Mouse (Mus musculus) CH12.LX (cell line): ENCODE results near the gene Polr3gl. TPM values are rescaled to one million over a fixed set of nuclear protein-coding genes. Genes with fewer than 3 reads are reported as not detected.

Experiments
- DNase-seq: peaks from one replicate; pipeline ENCODE4 v3.0.0-alpha.2; 2013; ENCODE audit errors: extremely low read depth
- H3K27ac ChIP-seq: 2 replicates; pipeline ENCODE4 v1.5.1; 2012; ENCODE audit warnings: low read depth, mild to moderate bottlenecking, control low read depth, moderate library complexity; ENCODE audit not compliant: insufficient read depth
- H3K27me3 ChIP-seq: replicated peaks from 2 replicates; pipeline ENCODE3; 2012; ENCODE audit warnings: inconsistent platforms
- H3K36me3 ChIP-seq, 2 experiments: replicated peaks in 1 of 2; 2 replicates each; pipeline versions ENCODE3 to v1.6.1; 2012; ENCODE audit warnings: inconsistent platforms in 1 of 2, low read length in 1 of 2, mild to moderate bottlenecking in 1 of 2, mixed read lengths in 1 of 2, moderate library complexity in 1 of 2; ENCODE audit not compliant: control insufficient read depth in 1 of 2, insufficient read depth in 1 of 2
- H3K4me1 ChIP-seq, 2 experiments: 2 replicates each; pipeline ENCODE4 v1.6.1; 2012; ENCODE audit warnings: inconsistent platforms in 1 of 2, moderate library complexity in 1 of 2; ENCODE audit not compliant: insufficient read depth in 2 of 2, control insufficient read depth in 1 of 2
- H3K4me2 ChIP-seq: 2 replicates; pipeline ENCODE4 v1.6.1; 2012; ENCODE audit warnings: low read depth, mild to moderate bottlenecking, control low read depth; ENCODE audit not compliant: poor library complexity, insufficient read depth, severe bottlenecking
- H3K4me3 ChIP-seq, 3 experiments: fragments of 150-350 bp in 1 of 3; sonication (generic) in 1 of 3; replicated peaks in 1 of 3; 2 replicates each; pipeline versions ENCODE3 to v1.5.1; 2011 to 2012; ENCODE audit warnings: low read depth in 2 of 3, low read length in 2 of 3, mild to moderate bottlenecking in 2 of 3, moderate library complexity in 2 of 3, control low read depth in 1 of 3, improper control_type of control experiment in 1 of 3, inconsistent platforms in 1 of 3, mixed read lengths in 1 of 3; ENCODE audit not compliant: poor library complexity in 1 of 3
- H3K79me2 ChIP-seq: replicated peaks from 2 replicates; pipeline ENCODE4 v1.6.1; 2012; ENCODE audit warnings: mild to moderate bottlenecking, moderate library complexity; ENCODE audit not compliant: control insufficient read depth, poor library complexity, insufficient read depth, severe bottlenecking; ENCODE audit errors: extremely low read depth
- H3K9ac ChIP-seq: 2 replicates; pipeline ENCODE4 v1.6.1; 2012; ENCODE audit warnings: low read depth, mild to moderate bottlenecking, control low read depth, moderate library complexity; ENCODE audit not compliant: insufficient read depth
- H3K9me3 ChIP-seq: replicated peaks from 2 replicates; pipeline ENCODE3; 2012; ENCODE audit warnings: low read length, inconsistent platforms, mixed read lengths
- BHLHE40 ChIP-seq: IDR thresholded peaks from 2 replicates; pipeline ENCODE4 v1.6.1; 2011; ENCODE audit warnings: mild to moderate bottlenecking, low read depth, low read length, improper control_type of control experiment
- CHD1 ChIP-seq: IDR thresholded peaks from 2 replicates; pipeline ENCODE4 v1.6.1; 2012; ENCODE audit warnings: low read depth, low read length, improper control_type of control experiment, inconsistent platforms
- CHD2 ChIP-seq: IDR thresholded peaks from 2 replicates; pipeline ENCODE4 v1.6.1; 2011; ENCODE audit warnings: low read length, improper control_type of control experiment
- E2F4 ChIP-seq: IDR thresholded peaks from 2 replicates; pipeline ENCODE4 v1.6.1; 2011; ENCODE audit warnings: low read depth, low read length, improper control_type of control experiment; ENCODE audit not compliant: insufficient replicate concordance
- IRF4 ChIP-seq: IDR thresholded peaks from 2 replicates; pipeline ENCODE4 v1.6.1; 2014; ENCODE audit warnings: low read depth, mild to moderate bottlenecking, inconsistent platforms, low read length, improper control_type of control experiment
- JUN ChIP-seq: IDR thresholded peaks from 2 replicates; pipeline ENCODE4 v1.6.1; 2011; ENCODE audit warnings: low read depth, mild to moderate bottlenecking, low read length, improper control_type of control experiment, moderate library complexity; ENCODE audit not compliant: insufficient read depth
- JUND ChIP-seq: conservative IDR thresholded peaks from 2 replicates; pipeline ENCODE4 v1.6.1; 2011; ENCODE audit warnings: low read depth, low read length, improper control_type of control experiment
- KAT2A ChIP-seq: IDR thresholded peaks from 2 replicates; pipeline ENCODE4 v1.6.1; 2012; ENCODE audit warnings: low read length, improper control_type of control experiment, inconsistent platforms; ENCODE audit not compliant: insufficient replicate concordance
- MAFK ChIP-seq: IDR thresholded peaks from 2 replicates; pipeline ENCODE4 v1.6.1; 2011; ENCODE audit warnings: low read length, improper control_type of control experiment; ENCODE audit not compliant: insufficient replicate concordance
- MAZ ChIP-seq: IDR thresholded peaks from 2 replicates; pipeline ENCODE4 v1.6.1; 2012; ENCODE audit warnings: low read depth, mild to moderate bottlenecking, inconsistent platforms, low read length, improper control_type of control experiment, moderate library complexity
- MEF2A ChIP-seq: IDR thresholded peaks from 2 replicates; pipeline ENCODE4 v1.6.1; 2014; ENCODE audit warnings: low read depth, mild to moderate bottlenecking, inconsistent platforms, low read length, improper control_type of control experiment, borderline replicate concordance
- MXI1 ChIP-seq: IDR thresholded peaks from 2 replicates; pipeline ENCODE4 v1.6.1; 2011; ENCODE audit warnings: mild to moderate bottlenecking, low read depth, low read length, improper control_type of control experiment
- MYC ChIP-seq: IDR thresholded peaks from 2 replicates; pipeline ENCODE4 v1.6.1; 2011; ENCODE audit warnings: low read depth, mild to moderate bottlenecking, improper control_type of control experiment, low read length
- NELFE ChIP-seq: IDR thresholded peaks from 2 replicates; pipeline ENCODE4 v1.6.1; 2011; ENCODE audit warnings: low read depth, low read length, improper control_type of control experiment
- POLR2AphosphoS2 ChIP-seq: IDR thresholded peaks from 2 replicates; pipeline ENCODE4 v1.6.1; 2011; ENCODE audit warnings: low read depth, low read length, improper control_type of control experiment
- RAD21 ChIP-seq: IDR thresholded peaks from 2 replicates; pipeline ENCODE4 v1.6.1; 2011; ENCODE audit warnings: low read depth, mild to moderate bottlenecking, low read length, improper control_type of control experiment, moderate library complexity
- SMC3 ChIP-seq: IDR thresholded peaks from 2 replicates; pipeline ENCODE4 v1.6.1; 2011; ENCODE audit warnings: low read depth, low read length, improper control_type of control experiment
- UBTF ChIP-seq: IDR thresholded peaks from 2 replicates; pipeline ENCODE4 v1.6.1; 2012; ENCODE audit warnings: low read depth, mild to moderate bottlenecking, inconsistent platforms, low read length, improper control_type of control experiment, moderate library complexity
- USF1 ChIP-seq: IDR thresholded peaks from 2 replicates; pipeline ENCODE4 v1.6.1; 2014; ENCODE audit warnings: low read depth, mild to moderate bottlenecking, inconsistent platforms, low read length, improper control_type of control experiment
- USF2 ChIP-seq: conservative IDR thresholded peaks from 2 replicates; pipeline ENCODE4 v1.6.1; 2011; ENCODE audit warnings: low read depth, low read length, improper control_type of control experiment
- ZC3H11A ChIP-seq: IDR thresholded peaks from 2 replicates; pipeline ENCODE4 v1.6.1; 2012; ENCODE audit warnings: low read depth, mild to moderate bottlenecking, inconsistent platforms, low read length, improper control_type of control experiment
- ZKSCAN1 ChIP-seq: IDR thresholded peaks from 2 replicates; pipeline ENCODE4 v1.6.1; 2012; ENCODE audit warnings: low read depth, inconsistent platforms, low read length, improper control_type of control experiment, borderline replicate concordance
- dilution Hi-C: fragments of 300-500 bp; cut with MboI; formaldehyde crosslinking; loops from 2 replicates; pipeline ENCODE4 v1.14.3; 2020; ENCODE audit warnings: low sequenced_read_pairs; ENCODE audit not compliant: extremely low pct_unique_long_range_greater_than_20kb, extremely low pct_ligation_motif_present
- in situ Hi-C: fragments of 300-500 bp; cut with MboI; formaldehyde crosslinking; loops from 3 replicates; pipeline ENCODE4 v1.14.3; 2019; ENCODE audit warnings: low sequenced_read_pairs, low pct_ligation_motif_present, low pct_unique_long_range_greater_than_20kb, mixed read lengths
- polyA plus RNA-seq: library from polyadenylated mRNA; unstranded; fragments of >175 nt; gene quantifications from 2 replicates; pipeline ENCODE4 v1.2.1, GENCODE M21; 2012; ENCODE audit warnings: low read depth; ENCODE audit not compliant: insufficient read length
- total RNA-seq, 2 experiments: library from RNA; depleted of rRNA; stranded (reverse); fragments of 300-350 nt in 1 of 2; fragments of >200 nt in 1 of 2; gene quantifications; 2 replicates each; pipeline ENCODE4 v1.2.3; 2012 to 2014

Gene Polr3gl
- total and polyA plus RNA-seq, 3 experiments: 13.7 to 18.8 (median 15.7) TPM

- in situ Hi-C loops: no loop called here
- H3K36me3 ChIP-seq: no peaks in the 10 kb centered on the region
- H3K9ac ChIP-seq: no peak overlapping the region
- no peak overlapping the region for H3K4me3 ChIP-seq
- H3K79me2 ChIP-seq: no peaks in the 10 kb centered on the region
- H3K9me3 ChIP-seq: no peaks in the 10 kb centered on the region
- H3K4me1 ChIP-seq: peaks cover 0 to 32% of the 10 kb centered on the region in 2 experiments; a peak in 3 of 4 replicates
- no peak overlapping the region for H3K4me2 ChIP-seq
- dilution Hi-C loops: no loop called here
- no peak overlapping the region for H3K27ac ChIP-seq
- DNase-seq: no peak
- no peaks in the 10 kb centered on the region for H3K27me3 ChIP-seq
- no peak for TF ChIP-seq MXI1
- no peak for TF ChIP-seq CHD2
- no peak for TF ChIP-seq CHD1
- no peak for TF ChIP-seq JUN
- no peak for TF ChIP-seq SMC3
- no peak for TF ChIP-seq E2F4
- no peak for TF ChIP-seq UBTF
- no peak for TF ChIP-seq ZC3H11A
These were observed 24.5 kb downstream of the Polr3gl start for GRCm38 (mm10) chr3:96569506-96569905.

- dilution Hi-C loops (no loop called here), in situ Hi-C loops (no loop called here)
- no peaks in the 10 kb centered on the region for H3K36me3 ChIP-seq
- TF ChIP-seq ZKSCAN1: no peak
- TF ChIP-seq CHD1: no peak
- TF ChIP-seq CHD2: no peak
- TF ChIP-seq NELFE: no peak
- TF ChIP-seq SMC3: no peak
- TF ChIP-seq BHLHE40: no peak
- no peak for TF ChIP-seq MAZ
- TF ChIP-seq POLR2AphosphoS2: no peak
- TF ChIP-seq USF2: no peak
- no peak for TF ChIP-seq MYC
- TF ChIP-seq JUND: no peak
- no peak for TF ChIP-seq KAT2A
- no peak for TF ChIP-seq RAD21
- no peak for TF ChIP-seq USF1
- no peak for TF ChIP-seq JUN
- no peak for TF ChIP-seq E2F4
- no peak for TF ChIP-seq MEF2A
- TF ChIP-seq MAFK: no peak
- no peak for TF ChIP-seq IRF4
- no peak overlapping the region for H3K4me3 ChIP-seq
- H3K79me2 ChIP-seq: no peaks in the 10 kb centered on the region
- H3K27ac ChIP-seq: no peak overlapping the region
- H3K9me3 ChIP-seq: no peaks in the 10 kb centered on the region
- H3K4me2 ChIP-seq: no peak overlapping the region
- no peaks in the 10 kb centered on the region for H3K27me3 ChIP-seq
- no peak overlapping the region for H3K9ac ChIP-seq
- DNase-seq: no peak
- H3K4me1 ChIP-seq: peaks cover 0 to 41% of the 10 kb centered on the region in 2 experiments; a peak in 3 of 4 replicates
These were observed 25.4 kb downstream of the Polr3gl start for GRCm38 (mm10) chr3:96568605-96569004.
